In the genomic region with DNA sequence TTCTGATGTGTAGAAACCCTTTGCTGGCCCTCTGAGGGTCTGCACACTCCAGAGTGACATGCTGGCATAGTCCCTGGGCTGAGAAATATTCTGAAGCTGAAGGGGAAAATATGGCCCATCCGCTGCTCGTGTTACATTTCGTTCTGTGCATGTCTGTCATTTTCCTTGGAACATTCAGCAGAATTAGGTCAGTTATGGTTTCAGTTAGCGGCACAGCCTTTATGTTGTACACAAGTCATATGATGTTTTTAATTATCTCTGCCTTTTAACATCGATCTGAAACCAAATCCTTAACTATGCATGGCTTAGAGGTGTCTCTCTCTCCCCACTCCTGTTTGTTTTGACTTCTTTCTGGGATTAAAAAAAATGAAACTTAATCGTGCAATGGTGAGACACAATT, we compare ENCODE assay signal across 15 mouse cellular contexts.
"Had no signal": no experiment of that assay in that cellular context is flagged by ENCODE, and none has a peak within 500 bp of the region (broad histone marks: within the 10 kb centered on the region; RNA-seq: fewer than 3 reads in every experiment).

No protein-coding gene starts in this region.

- H3K27ac ChIP-seq: kidney, embryonic 15.5 days; limb, embryonic 13.5 days; liver, embryonic 15.5 days; macrophage; neural tube, embryonic 15.5 days had no signal

- H3K4me2 ChIP-seq: kidney, embryonic 15.5 days; limb, embryonic 13.5 days; liver, embryonic 11.5 days; liver, embryonic 15.5 days; midbrain, embryonic 11.5 days; neural tube, embryonic 15.5 days had no signal

- H3K27me3 ChIP-seq: kidney, embryonic 15.5 days; limb, embryonic 13.5 days; liver, embryonic 15.5 days; megakaryocyte, embryonic 14.5 days; neural tube, embryonic 15.5 days had no signal

- H3K9ac ChIP-seq: kidney, embryonic 15.5 days; limb, embryonic 13.5 days; liver, embryonic 15.5 days; neural tube, embryonic 15.5 days had no signal

- DNase-seq: kidney, adult 2 months; kidney, postnatal 14 days; layer of hippocampus, postnatal 36 days; lung, adult 2 months; lung, postnatal 14 days; thymus, adult 18-20 months; thymus, postnatal 14 days had no signal

- H3K4me3 ChIP-seq: kidney, embryonic 15.5 days; limb, embryonic 13.5 days; liver, embryonic 15.5 days; megakaryocyte, embryonic 14.5 days; neural tube, embryonic 15.5 days had no signal

- H3K36me3 ChIP-seq: kidney, embryonic 15.5 days; limb, embryonic 13.5 days; liver, embryonic 15.5 days; neural tube, embryonic 15.5 days had no signal

- H3K4me1 ChIP-seq: liver, embryonic 15.5 days; neural tube, embryonic 15.5 days had no signal

- H3K9me3 ChIP-seq: liver, embryonic 15.5 days; neural tube, embryonic 15.5 days had no signal
